Mouse (Mus musculus) gastrocnemius, postnatal 4 days (tissue): ENCODE measurements at regions not wholly inside any gene's neighbourhood (a gene's known extent, or its start where the extent isn't known, plus 50 kb on each side); places are given as distances from the start of the nearest gene placed in this dataset.

Source experiments
- DNase-seq, 2 experiments: peaks; one replicate each; pipeline ENCODE4 v3.0.0; 2021 to 2022; ENCODE audit warnings: low spot score in 2 of 2, mixed read lengths in 2 of 2

DNA sequence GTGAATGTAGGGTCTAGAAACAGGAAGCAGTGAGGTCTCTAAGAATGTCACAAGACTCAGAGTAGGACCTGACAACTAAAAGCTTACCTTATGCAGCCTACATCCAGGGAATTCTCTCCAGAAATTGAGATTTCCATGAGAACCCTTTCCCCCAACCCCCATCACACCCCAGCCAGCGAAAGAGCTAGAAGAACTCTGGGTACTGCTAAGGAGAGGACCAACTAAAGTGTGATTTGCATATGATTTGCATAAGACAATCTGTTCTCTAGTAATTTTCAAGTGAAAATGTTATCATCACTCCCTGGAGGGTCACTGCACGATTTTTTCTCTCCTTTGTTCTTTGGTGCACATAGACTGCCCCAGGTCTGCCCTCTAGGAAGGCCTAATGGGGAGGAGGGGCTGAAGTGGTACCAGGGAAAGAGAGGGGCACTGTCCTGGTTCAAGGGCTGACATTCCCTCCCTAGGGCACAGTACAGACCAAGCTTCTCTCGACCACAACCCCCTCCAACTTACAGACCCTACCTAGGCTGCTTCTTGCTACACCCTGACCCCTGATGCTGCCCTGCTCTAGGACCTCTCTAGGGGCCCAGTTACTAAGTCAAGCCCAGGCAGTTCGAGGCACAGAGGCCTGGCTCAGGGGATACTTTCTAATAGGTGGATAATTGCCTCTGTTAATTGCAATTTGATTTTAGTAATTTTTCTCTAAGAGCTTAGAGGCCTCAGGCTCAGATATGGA is 77.4 kb upstream of the Pja1 start:
- no peak for DNase-seq

DNA sequence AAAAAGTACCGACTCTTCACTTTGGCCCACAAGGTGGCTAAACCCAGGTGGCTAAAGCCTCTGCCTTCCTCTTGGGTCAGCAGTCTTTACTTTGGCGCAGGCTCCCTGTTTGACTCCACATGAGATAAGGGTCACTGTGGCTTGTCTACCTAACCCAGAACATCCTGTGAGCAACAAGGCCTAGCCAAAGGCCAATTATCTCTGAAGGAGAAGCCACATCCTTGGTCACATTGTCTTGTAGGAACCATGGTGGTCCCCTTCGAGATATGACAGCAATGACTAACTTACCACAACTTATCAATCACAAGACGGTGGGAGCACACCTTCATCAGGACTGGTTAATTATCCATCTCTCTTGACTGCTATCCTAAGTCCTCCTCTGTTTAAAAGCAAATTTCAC is 73.3 kb upstream of the Pja1 start:
- no peak for DNase-seq

DNA sequence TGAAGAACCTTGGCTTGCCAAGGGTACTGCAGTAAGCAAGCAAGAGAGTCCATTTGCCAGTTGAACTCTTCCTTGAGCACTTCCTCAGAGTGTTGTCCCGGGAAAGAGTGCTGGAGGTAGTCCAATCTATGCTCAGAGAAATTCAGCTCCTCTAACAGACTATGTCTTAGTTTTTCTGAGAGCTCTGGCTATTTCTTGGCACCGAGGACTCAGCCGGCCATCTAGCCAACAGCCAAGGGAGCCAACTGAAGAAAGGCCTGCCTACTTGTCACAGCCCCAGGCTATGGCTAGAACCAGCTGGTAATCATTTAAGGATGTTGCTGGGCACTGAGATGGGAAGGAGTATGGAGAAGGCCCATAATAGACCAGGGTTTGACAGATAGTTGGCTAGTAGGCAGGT is 70.8 kb upstream of the Pja1 start:
- no peak for DNase-seq

- DNase-seq: no peak
These were observed 69.1 kb upstream of the Pja1 start for GRCm38 (mm10) chrX:99540087-99540576.

- DNase-seq: no peak
These were observed 68.6 kb upstream of the Pja1 start for GRCm38 (mm10) chrX:99539684-99540083.

GRCm38 (mm10) chrX:99537814-99538213 is 66.7 kb upstream of the Pja1 start:
- no peak for DNase-seq

- no peak for DNase-seq
These were observed 63.8 kb upstream of the Pja1 start for GRCm38 (mm10) chrX:99534922-99535321.

- no peak for DNase-seq
These were observed 60.1 kb upstream of the Pja1 start for GRCm38 (mm10) chrX:99531154-99531553.

- DNase-seq: no peak
These were observed 59.4 kb upstream of the Pja1 start for GRCm38 (mm10) chrX:99530511-99530910.

GRCm38 (mm10) chrX:99523306-99523705 is 52.2 kb upstream of the Pja1 start:
- no peak for DNase-seq

- peak; percentile 60 to 66 for DNase-seq
These were observed 51.8 kb upstream of the Pja1 start for GRCm38 (mm10) chrX:99522830-99523229.

DNA sequence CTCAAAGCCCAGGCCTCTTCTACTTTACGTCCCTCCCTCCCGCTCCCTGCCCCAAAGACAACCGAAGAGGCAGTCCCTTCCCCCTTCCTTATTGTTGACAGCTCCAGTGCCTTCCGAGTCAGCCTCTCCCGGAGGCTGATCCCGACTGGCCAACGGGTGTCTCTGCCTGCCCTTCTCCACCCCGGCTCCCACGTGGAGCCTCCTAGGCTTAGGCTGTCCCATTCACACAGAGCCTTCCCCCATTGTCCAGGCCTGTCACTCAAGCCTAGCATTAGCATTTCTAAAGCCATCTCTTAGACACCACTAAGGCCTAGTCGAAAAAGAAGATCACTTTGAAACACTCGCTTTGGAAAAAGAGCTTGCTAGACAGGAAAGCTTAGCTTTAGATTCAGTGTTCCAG is 51.2 kb upstream of the Pja1 start:
- DNase-seq: no peak

- no peak for DNase-seq
These were observed 50.8 kb upstream of the Pja1 start for GRCm38 (mm10) chrX:99521866-99522265.
